Mouse (Mus musculus): ENCODE measurements around the gene Sptbn4. TPM values are rescaled to one million over a fixed set of nuclear protein-coding genes. Genes with fewer than 3 reads are reported as not detected.

Sptbn4 gene
- total RNA-seq, 2 experiments from 2014 or later, result 89.7 to 99.2 TPM

GRCm38 (mm10) chr7:27446521-27447418 lies 716 bp downstream of the Sptbn4 start:
- intact Hi-C loops (cut with DNase I), result no loop called here
- DNase-seq (ENCODE audit: extremely low spot score in 1 of 2, low spot score in 2 of 2), result peak; percentile 65 to 86

- intact Hi-C loops (cut with DNase I), result no loop called here
These were observed 1.4 kb downstream of the Sptbn4 start for GRCm38 (mm10) chr7:27446051-27446450.

GRCm38 (mm10) chr7:27440014-27440413 lies 7.5 kb downstream of the Sptbn4 start:
- DNase-seq (ENCODE audit: extremely low spot score in 1 of 2, low spot score in 2 of 2), result no peak
- intact Hi-C loops (cut with DNase I), result no loop called here

More at GRCm38 (mm10) chr7:27446051-27446450, 1.4 kb downstream of the Sptbn4 start:
- DNase-seq (ENCODE audit: extremely low spot score in 1 of 2, low spot score in 2 of 2), result peak; percentile 28 to 53

- intact Hi-C loops (cut with DNase I), result no loop called here
- DNase-seq (ENCODE audit: extremely low spot score in 1 of 2, low spot score in 2 of 2), result no peak
These were observed 9.9 kb downstream of the Sptbn4 start for GRCm38 (mm10) chr7:27437544-27437943.

- DNase-seq (ENCODE audit: extremely low spot score in 1 of 2, low spot score in 2 of 2), result no peak
- intact Hi-C loops (cut with DNase I), result no loop called here
These were observed 13.7 kb downstream of the Sptbn4 start for GRCm38 (mm10) chr7:27433794-27434193.

GRCm38 (mm10) chr7:27433349-27433748 lies 14.1 kb downstream of the Sptbn4 start:
- intact Hi-C loops (cut with DNase I), result no loop called here
- no peak for DNase-seq (ENCODE audit: extremely low spot score in 1 of 2, low spot score in 2 of 2)

- intact Hi-C loops (cut with DNase I), result no loop called here
- DNase-seq (ENCODE audit: extremely low spot score in 1 of 2, low spot score in 2 of 2), result no peak
These were observed 18.4 kb downstream of the Sptbn4 start for GRCm38 (mm10) chr7:27429135-27429534.

GRCm38 (mm10) chr7:27428002-27428401 lies 19.5 kb downstream of the Sptbn4 start:
- DNase-seq (ENCODE audit: extremely low spot score in 1 of 2, low spot score in 2 of 2), result no peak

GRCm38 (mm10) chr7:27427387-27427786 lies 20.1 kb downstream of the Sptbn4 start:
- no peak for DNase-seq (ENCODE audit: extremely low spot score in 1 of 2, low spot score in 2 of 2)
- intact Hi-C loops (cut with DNase I), result no loop called here

More at GRCm38 (mm10) chr7:27428002-27428401, 19.5 kb downstream of the Sptbn4 start:
- intact Hi-C loops (cut with DNase I), result no loop called here

- intact Hi-C loops (cut with DNase I), result no loop called here
- no peak for DNase-seq (ENCODE audit: extremely low spot score in 1 of 2, low spot score in 2 of 2)
These were observed 23.7 kb downstream of the Sptbn4 start for GRCm38 (mm10) chr7:27423556-27424326.

GRCm38 (mm10) chr7:27419101-27419500 lies 28.4 kb downstream of the Sptbn4 start:
- no peak for DNase-seq (ENCODE audit: extremely low spot score in 1 of 2, low spot score in 2 of 2)
- intact Hi-C loops (cut with DNase I), result no loop called here

GRCm38 (mm10) chr7:27417151-27417550 lies 30.3 kb downstream of the Sptbn4 start:
- intact Hi-C loops (cut with DNase I), result no loop called here
- no peak for DNase-seq (ENCODE audit: extremely low spot score in 1 of 2, low spot score in 2 of 2)

GRCm38 (mm10) chr7:27408379-27409176 lies 38.9 kb downstream of the Sptbn4 start:
- intact Hi-C loops (cut with DNase I), result no loop called here
- DNase-seq (ENCODE audit: extremely low spot score in 1 of 2, low spot score in 2 of 2), result peak; percentile 36 to 73

- intact Hi-C loops (cut with DNase I), result no loop called here
- no peak for DNase-seq (ENCODE audit: extremely low spot score in 1 of 2, low spot score in 2 of 2)
These were observed 39.7 kb downstream of the Sptbn4 start for GRCm38 (mm10) chr7:27407816-27408215.

- intact Hi-C loops (cut with DNase I), result no loop called here
- DNase-seq (ENCODE audit: extremely low spot score in 1 of 2, low spot score in 2 of 2), result no peak
These were observed 41.0 kb downstream of the Sptbn4 start for GRCm38 (mm10) chr7:27406481-27406880.

- peak in 1 of 2 experiments; percentile 34 for DNase-seq (ENCODE audit: extremely low spot score in 1 of 2, low spot score in 2 of 2)
- intact Hi-C loops (cut with DNase I), result no loop called here
These were observed 43.1 kb downstream of the Sptbn4 start for GRCm38 (mm10) chr7:27404203-27404942.

- peak; percentile 52 to 72 for DNase-seq (ENCODE audit: extremely low spot score in 1 of 2, low spot score in 2 of 2)
- intact Hi-C loops (cut with DNase I), result no loop called here
These were observed 44.8 kb downstream of the Sptbn4 start for GRCm38 (mm10) chr7:27402675-27403074.

- intact Hi-C loops (cut with DNase I), result no loop called here
- no peak for DNase-seq (ENCODE audit: extremely low spot score in 1 of 2, low spot score in 2 of 2)
These were observed 46.9 kb downstream of the Sptbn4 start for GRCm38 (mm10) chr7:27400545-27400944.
